Mouse (Mus musculus): ENCODE measurements at regions not wholly inside any gene's neighbourhood (a gene's known extent, or its start where the extent isn't known, plus 50 kb on each side); places are given as distances from the start of the nearest gene placed in this dataset.

DNA sequence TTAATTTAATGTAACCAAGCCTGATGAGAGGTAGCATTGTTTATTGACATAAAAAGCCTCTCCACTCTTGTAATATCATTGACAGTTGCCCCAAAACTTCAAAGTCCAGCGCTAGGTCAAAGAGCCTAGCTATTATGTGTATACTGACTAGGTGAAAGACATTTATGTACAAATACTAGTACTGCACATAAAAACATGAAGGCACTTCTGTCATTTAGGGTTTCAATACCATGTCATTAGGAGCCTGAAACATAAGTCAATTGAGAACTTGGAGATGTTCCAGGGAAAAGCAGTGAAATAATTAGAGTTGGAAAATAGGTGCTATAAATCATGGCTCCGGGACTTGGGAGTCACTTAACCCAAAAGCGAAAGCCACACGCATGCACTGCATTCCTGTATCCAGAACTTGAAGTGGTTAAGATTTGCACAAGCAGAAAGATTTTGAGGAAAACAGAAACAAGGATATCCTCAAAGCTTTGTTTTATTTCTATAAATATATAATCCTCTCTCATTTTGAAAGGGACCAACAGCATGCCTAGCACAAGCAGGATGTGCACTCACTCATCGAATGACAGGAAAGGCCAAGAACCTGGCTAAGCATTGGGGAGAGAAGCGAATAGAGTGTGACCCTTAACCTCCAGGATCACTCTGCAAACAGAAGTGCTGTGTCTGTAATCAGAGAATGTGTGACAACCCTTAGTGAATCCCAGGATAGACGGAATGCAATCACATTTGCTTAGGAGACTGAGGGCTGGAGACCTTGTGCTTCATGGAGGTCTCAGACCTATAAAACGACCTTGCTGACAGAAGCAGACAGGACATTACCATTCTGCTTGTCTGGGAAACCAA is 176.3 kb upstream of the Crim1 start:
- no peaks in the 10 kb centered on the region for H3K36me3 ChIP-seq (replicated peaks; ENCODE audit: control insufficient read depth, insufficient read depth, low read depth, low read length)
- H3K27me3 ChIP-seq (ENCODE audit: control insufficient read depth, insufficient read depth, low read length) = no peaks in the 10 kb centered on the region
- no peak overlapping the region for H3K4me2 ChIP-seq (ENCODE audit: low read depth, low read length)
- H3K4me1 ChIP-seq (ENCODE audit: control insufficient read depth, insufficient read depth, low read length) = no peaks in the 10 kb centered on the region
- 44% methylated on average over 8 of the region's 8 CpGs for WGBS
- no peaks in the 10 kb centered on the region for H3K9me3 ChIP-seq (replicated peaks; ENCODE audit: control insufficient read depth, low read length)
- ATAC-seq (replicated peaks; ENCODE audit: insufficient number of reproducible peaks, low FRiP score, low TSS enrichment, low read depth) (no peak), DNase-seq (ENCODE audit: low spot score) (no peak)
- no peak overlapping the region for H3K27ac ChIP-seq (replicated peaks; ENCODE audit: low read depth, low read length)
- no peak overlapping the region for H3K9ac ChIP-seq (replicated peaks; ENCODE audit: low read length)
- no peak overlapping the region for H3K4me3 ChIP-seq (ENCODE audit: low read depth, low read length)

DNA sequence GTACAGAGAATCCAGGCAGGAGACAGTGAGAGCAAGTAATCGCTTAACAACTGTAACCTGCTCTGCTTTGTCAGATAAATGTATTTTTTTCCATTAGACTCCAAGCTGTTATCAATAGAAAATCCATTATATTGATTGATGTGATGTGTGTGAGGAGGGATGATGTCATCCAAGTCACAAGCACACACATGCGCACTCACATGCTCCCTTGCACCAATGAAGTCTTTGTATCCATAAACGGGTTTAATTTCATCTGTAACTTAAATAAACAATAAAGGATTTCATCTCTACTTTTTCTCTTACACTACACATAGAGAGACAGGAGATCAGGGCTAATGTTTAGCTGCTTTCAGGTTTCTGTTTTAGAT is 175.7 kb upstream of the Crim1 start:
- no peak overlapping the region for H3K27ac ChIP-seq (replicated peaks; ENCODE audit: low read depth, low read length)
- H3K27me3 ChIP-seq (ENCODE audit: control insufficient read depth, insufficient read depth, low read length) = no peaks in the 10 kb centered on the region
- H3K4me3 ChIP-seq (ENCODE audit: low read depth, low read length) = no peak overlapping the region
- ATAC-seq (replicated peaks; ENCODE audit: insufficient number of reproducible peaks, low FRiP score, low TSS enrichment, low read depth) (no peak), DNase-seq (ENCODE audit: low spot score) (no peak)
- H3K36me3 ChIP-seq (replicated peaks; ENCODE audit: control insufficient read depth, insufficient read depth, low read depth, low read length) = no peaks in the 10 kb centered on the region
- H3K4me1 ChIP-seq (ENCODE audit: control insufficient read depth, insufficient read depth, low read length) = no peaks in the 10 kb centered on the region
- no peak overlapping the region for H3K9ac ChIP-seq (replicated peaks; ENCODE audit: low read length)
- no peak overlapping the region for H3K4me2 ChIP-seq (ENCODE audit: low read depth, low read length)
- 68% methylated on average over 3 of the region's 3 CpGs for WGBS
- no peaks in the 10 kb centered on the region for H3K9me3 ChIP-seq (replicated peaks; ENCODE audit: control insufficient read depth, low read length)

DNA sequence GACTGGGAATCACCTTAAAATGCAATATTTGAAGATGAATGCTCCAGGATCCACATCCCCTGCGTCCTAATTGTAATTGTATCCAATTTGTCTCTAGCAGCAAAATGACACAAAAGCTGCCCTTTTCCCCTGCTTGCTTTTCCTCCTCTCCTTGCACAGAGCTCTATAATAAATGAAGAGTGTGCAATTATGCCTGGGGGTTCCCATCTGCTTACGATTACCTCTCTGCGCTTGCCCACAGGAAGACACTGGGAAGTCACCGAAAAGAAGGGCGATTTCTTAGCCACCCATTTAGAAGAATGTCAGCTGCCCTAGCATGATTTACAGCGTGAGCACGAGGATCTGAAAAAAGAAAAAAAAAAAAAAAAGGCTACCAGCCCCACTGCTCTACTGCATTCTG is 174.8 kb upstream of the Crim1 start:
- DNase-seq (ENCODE audit: low spot score) (peak; percentile 75), ATAC-seq (replicated peaks; ENCODE audit: insufficient number of reproducible peaks, low FRiP score, low TSS enrichment, low read depth) (no peak)
- Histone ChIP-seq H3K9ac (replicated peaks; ENCODE audit: low read length) (no peak overlapping the region), H3K27me3 (ENCODE audit: control insufficient read depth, insufficient read depth, low read length) (no peaks in the 10 kb centered on the region), H3K4me1 (ENCODE audit: control insufficient read depth, insufficient read depth, low read length) (no peaks in the 10 kb centered on the region), H3K9me3 (replicated peaks; ENCODE audit: control insufficient read depth, low read length) (no peaks in the 10 kb centered on the region), H3K27ac (replicated peaks; ENCODE audit: low read depth, low read length) (no peak overlapping the region), H3K4me2 (ENCODE audit: low read depth, low read length) (no peak overlapping the region), H3K36me3 (replicated peaks; ENCODE audit: control insufficient read depth, insufficient read depth, low read depth, low read length) (no peaks in the 10 kb centered on the region), H3K4me3 (ENCODE audit: low read depth, low read length) (no peak overlapping the region)
- WGBS = 24% methylated on average over 7 of the region's 7 CpGs

DNA sequence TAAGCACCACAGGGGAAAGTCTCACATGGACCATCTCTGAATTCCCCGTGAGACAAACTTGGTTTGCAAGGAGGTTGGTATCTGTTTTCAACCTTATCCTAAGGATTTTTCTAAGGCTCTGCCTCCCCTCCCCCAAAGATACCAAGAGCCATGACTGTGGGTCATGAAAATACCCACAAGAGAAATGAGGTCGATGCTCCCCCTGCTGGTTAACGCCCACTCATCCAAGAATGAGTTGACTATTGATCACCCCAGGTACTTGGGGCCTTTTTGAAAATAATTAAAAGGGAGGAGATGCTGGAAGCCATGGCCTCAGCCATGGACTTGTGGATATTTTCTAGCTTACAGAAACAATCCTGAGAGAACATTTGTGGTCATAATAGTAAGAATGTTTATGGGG is 164.4 kb upstream of the Crim1 start:
- no peaks in the 10 kb centered on the region for H3K9me3 ChIP-seq (replicated peaks; ENCODE audit: control insufficient read depth, low read length)
- ATAC-seq (replicated peaks; ENCODE audit: insufficient number of reproducible peaks, low FRiP score, low TSS enrichment, low read depth) (no peak), DNase-seq (ENCODE audit: low spot score) (peak; percentile 23)
- H3K27me3 ChIP-seq (ENCODE audit: control insufficient read depth, insufficient read depth, low read length) = no peaks in the 10 kb centered on the region
- no peaks in the 10 kb centered on the region for H3K4me1 ChIP-seq (ENCODE audit: control insufficient read depth, insufficient read depth, low read length)
- H3K4me3 ChIP-seq (ENCODE audit: low read depth, low read length) = no peak overlapping the region
- 74% methylated on average over 3 of the region's 3 CpGs for WGBS
- H3K9ac ChIP-seq (replicated peaks; ENCODE audit: low read length) = no peak overlapping the region
- H3K4me2 ChIP-seq (ENCODE audit: low read depth, low read length) = no peak overlapping the region
- H3K27ac ChIP-seq (replicated peaks; ENCODE audit: low read depth, low read length) = no peak overlapping the region
- H3K36me3 ChIP-seq (replicated peaks; ENCODE audit: control insufficient read depth, insufficient read depth, low read depth, low read length) = no peaks in the 10 kb centered on the region

GRCm38 (mm10) chr17:78040338-78040737 is 159.7 kb upstream of the Crim1 start:
- 68% methylated on average over 1 of the region's 1 CpGs for WGBS
- no peak for DNase-seq (ENCODE audit: low spot score)

GRCm38 (mm10) chr17:78041204-78041603 is 158.8 kb upstream of the Crim1 start:
- no peaks in the 10 kb centered on the region for H3K4me1 ChIP-seq (ENCODE audit: control insufficient read depth, insufficient read depth, low read length)
- H3K27me3 ChIP-seq (ENCODE audit: control insufficient read depth, insufficient read depth, low read length) = no peaks in the 10 kb centered on the region
- no peak overlapping the region for H3K27ac ChIP-seq (replicated peaks; ENCODE audit: low read depth, low read length)
- no peak overlapping the region for H3K4me2 ChIP-seq (ENCODE audit: low read depth, low read length)
- no peaks in the 10 kb centered on the region for H3K9me3 ChIP-seq (replicated peaks; ENCODE audit: control insufficient read depth, low read length)
- no peak for DNase-seq (ENCODE audit: low spot score)
- H3K9ac ChIP-seq (replicated peaks; ENCODE audit: low read length) = no peak overlapping the region
- H3K4me3 ChIP-seq (ENCODE audit: low read depth, low read length) = no peak overlapping the region
- WGBS = 85% methylated on average over 4 of the region's 4 CpGs
- H3K36me3 ChIP-seq (replicated peaks; ENCODE audit: control insufficient read depth, insufficient read depth, low read depth, low read length) = no peaks in the 10 kb centered on the region
- ATAC-seq (replicated peaks; ENCODE audit: insufficient number of reproducible peaks, low FRiP score, low TSS enrichment, low read depth) = no peak

More at GRCm38 (mm10) chr17:78040338-78040737, 159.7 kb upstream of the Crim1 start:
- Histone ChIP-seq H3K27ac (replicated peaks; ENCODE audit: low read depth, low read length) (no peak overlapping the region), H3K36me3 (replicated peaks; ENCODE audit: control insufficient read depth, insufficient read depth, low read depth, low read length) (no peaks in the 10 kb centered on the region), H3K4me2 (ENCODE audit: low read depth, low read length) (no peak overlapping the region), H3K4me1 (ENCODE audit: control insufficient read depth, insufficient read depth, low read length) (no peaks in the 10 kb centered on the region), H3K9me3 (replicated peaks; ENCODE audit: control insufficient read depth, low read length) (no peaks in the 10 kb centered on the region), H3K9ac (replicated peaks; ENCODE audit: low read length) (no peak overlapping the region), H3K4me3 (ENCODE audit: low read depth, low read length) (no peak overlapping the region), H3K27me3 (ENCODE audit: control insufficient read depth, insufficient read depth, low read length) (no peaks in the 10 kb centered on the region)
- no peak for ATAC-seq (replicated peaks; ENCODE audit: insufficient number of reproducible peaks, low FRiP score, low TSS enrichment, low read depth)

GRCm38 (mm10) chr17:78049766-78050165 is 150.3 kb upstream of the Crim1 start:
- H3K36me3 ChIP-seq (replicated peaks; ENCODE audit: control insufficient read depth, insufficient read depth, low read depth, low read length) = no peaks in the 10 kb centered on the region
- no peaks in the 10 kb centered on the region for H3K4me1 ChIP-seq (ENCODE audit: control insufficient read depth, insufficient read depth, low read length)
- 87% methylated on average over 9 of the region's 9 CpGs for WGBS
- no peak overlapping the region for H3K27ac ChIP-seq (replicated peaks; ENCODE audit: low read depth, low read length)
- H3K4me3 ChIP-seq (ENCODE audit: low read depth, low read length) = no peak overlapping the region
- no peaks in the 10 kb centered on the region for H3K27me3 ChIP-seq (ENCODE audit: control insufficient read depth, insufficient read depth, low read length)
- no peak overlapping the region for H3K9ac ChIP-seq (replicated peaks; ENCODE audit: low read length)
- no peak overlapping the region for H3K4me2 ChIP-seq (ENCODE audit: low read depth, low read length)
- no peak for ATAC-seq (replicated peaks; ENCODE audit: insufficient number of reproducible peaks, low FRiP score, low TSS enrichment, low read depth)
- H3K9me3 ChIP-seq (replicated peaks; ENCODE audit: control insufficient read depth, low read length) = no peaks in the 10 kb centered on the region
- DNase-seq (ENCODE audit: low spot score) = no peak

- WGBS = 88% methylated on average over 7 of the region's 7 CpGs
Measured at GRCm38 (mm10) chr17:78050203-78050602, 149.8 kb upstream of the Crim1 start.

More at GRCm38 (mm10) chr17:78050203-78050602, 149.8 kb upstream of the Crim1 start:
- ATAC-seq (replicated peaks; ENCODE audit: insufficient number of reproducible peaks, low FRiP score, low TSS enrichment, low read depth) (no peak), DNase-seq (ENCODE audit: low spot score) (no peak)
- H3K27ac ChIP-seq (replicated peaks; ENCODE audit: low read depth, low read length) = no peak overlapping the region
- no peaks in the 10 kb centered on the region for H3K9me3 ChIP-seq (replicated peaks; ENCODE audit: control insufficient read depth, low read length)
- H3K4me3 ChIP-seq (ENCODE audit: low read depth, low read length) = no peak overlapping the region
- H3K4me1 ChIP-seq (ENCODE audit: control insufficient read depth, insufficient read depth, low read length) = no peaks in the 10 kb centered on the region
- no peak overlapping the region for H3K4me2 ChIP-seq (ENCODE audit: low read depth, low read length)
- no peak overlapping the region for H3K9ac ChIP-seq (replicated peaks; ENCODE audit: low read length)
- no peaks in the 10 kb centered on the region for H3K27me3 ChIP-seq (ENCODE audit: control insufficient read depth, insufficient read depth, low read length)
- H3K36me3 ChIP-seq (replicated peaks; ENCODE audit: control insufficient read depth, insufficient read depth, low read depth, low read length) = no peaks in the 10 kb centered on the region

Measured in embryonic facial prominence, embryonic 11.5 days (tissue).